Mouse (Mus musculus) forebrain, embryonic 15.5 days (tissue): ENCODE data around the gene Sass6. TPM values are rescaled to one million over a fixed set of nuclear protein-coding genes. Genes with fewer than 3 reads are reported as not detected.

Experiments
- ATAC-seq: fragments of 200-750 bp; cut with Nextera tagmentation; replicated peaks from 2 replicates; pipeline ENCODE4 v1.8.0; 2017; ENCODE audit warnings: mild to moderate bottlenecking, moderate TSS enrichment, moderate library complexity
- H3K27ac ChIP-seq: fragments of 300-500 bp; sonication (generic); replicated peaks from 2 replicates; pipeline ENCODE4 v1.5.1; 2015; ENCODE audit warnings: mild to moderate bottlenecking, inconsistent platforms
- H3K27me3 ChIP-seq: fragments of 300-500 bp; sonication (generic); 2 replicates; pipeline ENCODE4 v1.6.1; 2015; ENCODE audit warnings: inconsistent platforms
- H3K36me3 ChIP-seq: fragments of 300-500 bp; sonication (generic); 2 replicates; pipeline ENCODE4 v1.6.1; 2015; ENCODE audit warnings: mild to moderate bottlenecking, inconsistent platforms
- H3K4me1 ChIP-seq: fragments of 300-500 bp; sonication (generic); 2 replicates; pipeline ENCODE4 v1.6.1; 2015; ENCODE audit warnings: inconsistent platforms
- H3K4me2 ChIP-seq: fragments of 300-500 bp; sonication (generic); replicated peaks from 2 replicates; pipeline ENCODE4 v1.6.1; 2015; ENCODE audit warnings: mild to moderate bottlenecking, inconsistent platforms
- H3K4me3 ChIP-seq: fragments of 300-500 bp; sonication (generic); 2 replicates; pipeline ENCODE4 v1.5.1; 2015; ENCODE audit warnings: mild to moderate bottlenecking, inconsistent platforms
- H3K9ac ChIP-seq: fragments of 300-500 bp; sonication (generic); replicated peaks from 2 replicates; pipeline ENCODE4 v1.6.1; 2015; ENCODE audit warnings: mild to moderate bottlenecking, inconsistent platforms
- H3K9me3 ChIP-seq: fragments of 300-500 bp; sonication (generic); 2 replicates; pipeline ENCODE4 v1.6.1; 2016; ENCODE audit warnings: inconsistent platforms
- WGBS: fragments of 180-500 bp; shearing (Covaris S2); methylation state at CpG from one replicate; pipeline ENCODE4 v1.1.7; 2015; ENCODE audit warnings: mixed read lengths; 5-methylcytosine and 5-hydroxymethylcytosine counted together
- polyA plus RNA-seq: library from polyadenylated mRNA; unstranded; fragments of >200 nt; fragmentation: Nextera tagmentation; extraction: Ambion mirVana; gene quantifications from 2 replicates; pipeline ENCODE4 v1.2.1, GENCODE M21; 2015

Gene Sass6
- polyA plus RNA-seq, 1 experiment from 2014 or later, result 20.1 TPM

DNA sequence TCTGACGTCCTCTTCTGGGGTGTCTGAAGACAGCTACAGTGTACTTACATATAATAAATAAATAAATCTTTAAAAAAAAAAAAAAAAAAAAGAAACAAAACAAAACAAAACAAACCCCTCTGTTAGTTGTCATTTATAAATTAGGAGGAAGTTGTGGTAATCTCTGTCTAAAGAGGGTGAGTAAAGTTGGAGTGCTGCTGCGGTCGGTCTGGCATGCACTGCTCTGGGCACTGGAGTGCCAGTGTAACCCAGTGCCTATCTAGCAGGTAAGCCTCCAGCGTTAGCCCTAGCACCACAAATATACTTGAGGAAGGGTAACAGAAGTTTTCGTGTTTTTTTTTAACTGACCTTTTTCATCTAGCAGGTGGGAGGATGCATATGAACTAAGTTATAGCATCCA is 6.2 kb downstream of the Sass6 start:
- Histone ChIP-seq H3K9me3 (no peaks in the 10 kb centered on the region), H3K27me3 (no peaks in the 10 kb centered on the region), H3K27ac (no peak overlapping the region), H3K4me1 (peaks cover 1% of the 10 kb centered on the region), H3K36me3 (0 out of 2 replicates have a peak, but pooled peaks cover 3% of the 10 kb centered on the region), H3K9ac (no peak overlapping the region), H3K4me2 (no peak overlapping the region), H3K4me3 (no peak overlapping the region)
- 94% methylated on average over 5 of the region's 5 CpGs for WGBS
- ATAC-seq, result no peak

DNA sequence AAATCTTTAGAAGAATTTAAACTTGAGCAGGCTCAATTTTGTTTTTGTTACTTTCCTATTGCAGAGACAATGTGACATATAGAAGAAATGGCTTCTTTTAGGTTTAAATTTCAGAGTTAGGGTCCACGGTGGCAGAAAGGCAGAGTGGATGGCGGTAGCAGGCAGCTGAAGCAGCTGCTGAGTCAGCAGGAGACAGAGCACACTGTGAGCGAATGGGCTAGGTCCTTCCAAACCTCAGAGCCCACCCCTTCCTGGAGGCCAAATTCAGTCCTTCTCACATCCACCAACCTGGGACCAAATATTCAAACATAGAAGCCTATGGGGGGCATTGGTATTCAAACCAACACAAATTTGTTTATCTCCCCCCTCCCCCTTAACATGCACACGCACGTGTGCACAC is 7.0 kb downstream of the Sass6 start:
- 91% methylated on average over 5 of the region's 5 CpGs for WGBS
- no peak for ATAC-seq
- no peaks in the 10 kb centered on the region for H3K4me1 ChIP-seq
- no peaks in the 10 kb centered on the region for H3K9me3 ChIP-seq
- H3K4me2 ChIP-seq, result no peak overlapping the region
- H3K27ac ChIP-seq, result no peak overlapping the region
- 0 out of 2 replicates have a peak, but pooled peaks cover 3% of the 10 kb centered on the region for H3K36me3 ChIP-seq
- no peak overlapping the region for H3K4me3 ChIP-seq
- no peaks in the 10 kb centered on the region for H3K27me3 ChIP-seq
- no peak overlapping the region for H3K9ac ChIP-seq

DNA sequence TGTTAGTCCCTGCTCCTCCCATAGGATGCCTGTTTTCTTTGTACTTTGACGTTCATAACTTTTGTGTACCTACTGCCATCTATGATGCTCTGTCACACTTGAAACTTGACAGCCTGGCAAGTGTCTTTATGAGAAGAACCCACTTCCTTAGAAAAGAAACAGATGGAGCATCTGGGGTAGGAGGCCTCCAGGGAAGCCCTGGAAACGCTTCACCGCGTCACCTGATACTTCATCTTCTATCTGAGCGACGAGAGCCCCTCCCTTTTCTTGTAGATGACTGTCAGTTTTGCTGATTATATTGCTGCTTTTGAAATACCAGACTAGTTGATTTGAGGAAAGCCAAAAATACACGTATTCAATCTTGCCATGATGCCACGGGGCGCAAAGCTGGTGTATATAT is 9.8 kb downstream of the Sass6 start:
- no peaks in the 10 kb centered on the region for H3K9me3 ChIP-seq
- 75% methylated on average over 9 of the region's 9 CpGs for WGBS
- no peak for ATAC-seq
- no peaks in the 10 kb centered on the region for H3K27me3 ChIP-seq
- no peak overlapping the region for H3K4me2 ChIP-seq
- H3K4me3 ChIP-seq, result no peak overlapping the region
- H3K4me1 ChIP-seq, result no peaks in the 10 kb centered on the region
- H3K9ac ChIP-seq, result no peak overlapping the region
- no peak overlapping the region for H3K27ac ChIP-seq
- peaks cover 6% of the 10 kb centered on the region; the same call in 1 of the 2 replicates for H3K36me3 ChIP-seq

- H3K36me3 ChIP-seq, result peaks cover 40% of the 10 kb centered on the region
- H3K4me1 ChIP-seq, result no peaks in the 10 kb centered on the region
- no peak within 1 kb of the TSS for H3K27ac ChIP-seq
- no peaks in the 10 kb centered on the region for H3K9me3 ChIP-seq
- H3K27me3 ChIP-seq, result no peaks in the 10 kb centered on the region
- ATAC-seq, result no peak
- no peak within 1 kb of the TSS for H3K4me3 ChIP-seq
- no peak within 1 kb of the TSS for H3K4me2 ChIP-seq
- WGBS, result 89% methylated on average over 10 of the region's 10 CpGs
- no peak within 1 kb of the TSS for H3K9ac ChIP-seq
These were observed 19.6 kb downstream of the Sass6 start, which contains the start of gene Trmt13 for GRCm38 (mm10) chr3:116614295-116614892. Gene Trmt13, minus strand, starts transcription at chr3:116614587.

- H3K9me3 ChIP-seq, result no peaks in the 10 kb centered on the region
- H3K27ac ChIP-seq, result no peak overlapping the region
- no peak overlapping the region for H3K4me2 ChIP-seq
- H3K27me3 ChIP-seq, result no peaks in the 10 kb centered on the region
- H3K9ac ChIP-seq, result no peak overlapping the region
- WGBS, result 94% methylated on average over 8 of the region's 8 CpGs
- ATAC-seq, result no peak
- no peak overlapping the region for H3K4me3 ChIP-seq
- H3K4me1 ChIP-seq, result no peaks in the 10 kb centered on the region
- H3K36me3 ChIP-seq, result peaks cover 45% of the 10 kb centered on the region
These were observed 20.7 kb downstream of the Sass6 start for GRCm38 (mm10) chr3:116615318-116616068.

- H3K4me3 ChIP-seq, result no peak overlapping the region
- H3K27me3 ChIP-seq, result no peaks in the 10 kb centered on the region
- H3K4me2 ChIP-seq, result no peak overlapping the region
- no peak for ATAC-seq
- H3K4me1 ChIP-seq, result no peaks in the 10 kb centered on the region
- WGBS, result 83% methylated on average over 6 of the region's 6 CpGs
- H3K36me3 ChIP-seq, result peaks cover 46% of the 10 kb centered on the region
- no peak overlapping the region for H3K27ac ChIP-seq
- H3K9me3 ChIP-seq, result no peaks in the 10 kb centered on the region
- no peak overlapping the region for H3K9ac ChIP-seq
These were observed 24.1 kb downstream of the Sass6 start for GRCm38 (mm10) chr3:116618855-116619254.

GRCm38 (mm10) chr3:116620636-116621370 is 26.0 kb downstream of the Sass6 start:
- H3K4me2 ChIP-seq, result no peak overlapping the region
- WGBS, result 89% methylated on average over 7 of the region's 7 CpGs
- no peaks in the 10 kb centered on the region for H3K9me3 ChIP-seq
- no peak overlapping the region for H3K9ac ChIP-seq
- H3K4me3 ChIP-seq, result no peak overlapping the region
- H3K27me3 ChIP-seq, result no peaks in the 10 kb centered on the region
- no peaks in the 10 kb centered on the region for H3K4me1 ChIP-seq
- peaks cover 27% of the 10 kb centered on the region for H3K36me3 ChIP-seq
- no peak overlapping the region for H3K27ac ChIP-seq
- no peak for ATAC-seq

- Histone ChIP-seq H3K4me2 (no peak overlapping the region), H3K4me1 (no peaks in the 10 kb centered on the region), H3K4me3 (no peak overlapping the region), H3K27me3 (no peaks in the 10 kb centered on the region), H3K9ac (no peak overlapping the region), H3K9me3 (no peaks in the 10 kb centered on the region), H3K27ac (no peak overlapping the region), H3K36me3 (peaks cover 24% of the 10 kb centered on the region)
- WGBS, result 96% methylated on average over 7 of the region's 7 CpGs
- ATAC-seq, result no peak
These were observed 27.9 kb downstream of the Sass6 start for GRCm38 (mm10) chr3:116622641-116623040.

GRCm38 (mm10) chr3:116631459-116631858 is 36.7 kb downstream of the Sass6 start:
- ATAC-seq, result no peak
- Histone ChIP-seq H3K9ac (no peak overlapping the region), H3K27me3 (no peaks in the 10 kb centered on the region), H3K4me2 (no peak overlapping the region), H3K9me3 (no peaks in the 10 kb centered on the region), H3K36me3 (peaks cover 49% of the 10 kb centered on the region), H3K4me1 (no peaks in the 10 kb centered on the region), H3K4me3 (no peak overlapping the region), H3K27ac (peak overlapping the region; percentile 32; the same call in 1 of the 2 replicates)
- WGBS, result 49% methylated on average over 1 of the region's 1 CpGs

GRCm38 (mm10) chr3:116632971-116633370 is 38.2 kb downstream of the Sass6 start:
- Histone ChIP-seq H3K36me3 (peaks cover 62% of the 10 kb centered on the region), H3K9me3 (no peaks in the 10 kb centered on the region), H3K4me1 (no peaks in the 10 kb centered on the region), H3K4me2 (no peak overlapping the region), H3K27me3 (no peaks in the 10 kb centered on the region), H3K27ac (no peak overlapping the region), H3K9ac (no peak overlapping the region), H3K4me3 (no peak overlapping the region)
- WGBS, result 90% methylated on average over 3 of the region's 3 CpGs
- ATAC-seq, result no peak

GRCm38 (mm10) chr3:116634091-116634490 is 39.3 kb downstream of the Sass6 start:
- H3K4me2 ChIP-seq, result no peak overlapping the region
- H3K27ac ChIP-seq, result no peak overlapping the region
- ATAC-seq, result no peak
- H3K4me1 ChIP-seq, result no peaks in the 10 kb centered on the region
- H3K4me3 ChIP-seq, result no peak overlapping the region
- no peaks in the 10 kb centered on the region for H3K27me3 ChIP-seq
- peaks cover 68% of the 10 kb centered on the region for H3K36me3 ChIP-seq
- 85% methylated on average over 3 of the region's 3 CpGs for WGBS
- no peaks in the 10 kb centered on the region for H3K9me3 ChIP-seq
- H3K9ac ChIP-seq, result no peak overlapping the region

- Histone ChIP-seq H3K9ac (no peak overlapping the region), H3K9me3 (no peaks in the 10 kb centered on the region), H3K4me1 (no peaks in the 10 kb centered on the region), H3K4me3 (no peak overlapping the region), H3K27me3 (no peaks in the 10 kb centered on the region), H3K27ac (no peak overlapping the region), H3K4me2 (no peak overlapping the region), H3K36me3 (peaks cover 76% of the 10 kb centered on the region)
- no peak for ATAC-seq
- WGBS, result 96% methylated on average over 8 of the region's 8 CpGs
These were observed 40.1 kb downstream of the Sass6 start for GRCm38 (mm10) chr3:116634853-116635252.
